Mouse (Mus musculus) liver, embryonic 14.5 days (tissue): ENCODE data around the gene Otub2. TPM values are rescaled to one million over a fixed set of nuclear protein-coding genes. Genes with fewer than 3 reads are reported as not detected.

Source experiments
- ATAC-seq: fragments of 200-750 bp; cut with Nextera tagmentation; 2 replicates; pipeline ENCODE4 v1.8.0; 2017; ENCODE audit warnings: moderate number of reproducible peaks, mild to moderate bottlenecking, moderate library complexity; ENCODE audit not compliant: insufficient read depth
- DNase-seq, 3 experiments: peaks; one replicate each; pipeline ENCODE4 v3.0.0-alpha.2; 2012 to 2013; ENCODE audit warnings: low read depth in 3 of 3, low spot score in 3 of 3
- H3K27ac ChIP-seq: fragments of 300-500 bp; sonication (generic); 2 replicates; pipeline ENCODE4 v1.5.1; 2014; ENCODE audit warnings: moderate library complexity, mild to moderate bottlenecking, control low read depth, inconsistent platforms
- H3K27me3 ChIP-seq: fragments of 300-500 bp; sonication (generic); 2 replicates; pipeline ENCODE4 v1.6.1; 2014; ENCODE audit warnings: mild to moderate bottlenecking, low read length, moderate library complexity; ENCODE audit not compliant: control insufficient read depth, insufficient read depth
- H3K36me3 ChIP-seq: fragments of 300-500 bp; sonication (generic); replicated peaks from 2 replicates; pipeline ENCODE4 v1.6.1; 2014; ENCODE audit warnings: low read depth; ENCODE audit not compliant: control insufficient read depth, insufficient read depth
- H3K4me1 ChIP-seq, 2 experiments: fragments of 200-500 bp in 1 of 2; fragments of 300-500 bp in 1 of 2; sonication (generic) in 1 of 2; replicated peaks; 2 replicates each; pipeline ENCODE4 v1.6.1; 2012 to 2014; ENCODE audit warnings: antibody characterized with exemption in 1 of 2, inconsistent platforms in 1 of 2, low read length in 1 of 2; ENCODE audit not compliant: control insufficient read depth in 2 of 2, insufficient read depth in 2 of 2
- H3K4me2 ChIP-seq: fragments of 300-500 bp; sonication (generic); 2 replicates; pipeline ENCODE4 v1.6.1; 2014; ENCODE audit warnings: low read depth, mild to moderate bottlenecking, control low read depth, moderate library complexity
- H3K4me3 ChIP-seq, 2 experiments: fragments of 200-500 bp in 1 of 2; fragments of 300-500 bp in 1 of 2; sonication (generic) in 1 of 2; 2 replicates each; pipeline ENCODE4 v1.5.1; 2012 to 2014; ENCODE audit warnings: low read depth in 2 of 2, low read length in 2 of 2, mild to moderate bottlenecking in 2 of 2, control low read depth in 1 of 2, inconsistent platforms in 1 of 2, moderate library complexity in 1 of 2; ENCODE audit not compliant: insufficient read depth in 1 of 2
- H3K9ac ChIP-seq: fragments of 300-500 bp; sonication (generic); replicated peaks from 2 replicates; pipeline ENCODE4 v1.6.1; 2014; ENCODE audit warnings: mild to moderate bottlenecking, control low read depth, moderate library complexity
- H3K9me3 ChIP-seq: fragments of 300-500 bp; sonication (generic); 2 replicates; pipeline ENCODE4 v1.6.1; 2016; ENCODE audit warnings: low read length, mixed read lengths; ENCODE audit not compliant: control insufficient read depth
- CTCF ChIP-seq: IDR thresholded peaks from 2 replicates; pipeline ENCODE4 v1.5.1; 2016; ENCODE audit warnings: antibody characterized with exemption, low read depth, control low read depth
- EP300 ChIP-seq: IDR thresholded peaks from 2 replicates; pipeline ENCODE4 v1.6.1; 2016; ENCODE audit warnings: antibody characterized with exemption, low read depth
- WGBS: fragments of 180-500 bp; shearing (Covaris S2); extraction: QIAGEN DNeasy Blood & Tissue Kit; methylation state at CpG from one replicate; pipeline ENCODE4 v1.1.7; 2014; ENCODE audit not compliant: insufficient replicate concordance; 5-methylcytosine and 5-hydroxymethylcytosine counted together
- polyA plus RNA-seq, 2 experiments: library from polyadenylated mRNA; depleted of rRNA in 1 of 2; stranded (reverse) in 1 of 2; unstranded in 1 of 2; fragments of >200 nt; fragmentation: Nextera tagmentation in 1 of 2; extraction: Ambion mirVana in 1 of 2; gene quantifications; 2 replicates each; pipeline versions ENCODE4 v1.2.1 to v1.2.3; 2012 to 2014

The Otub2 gene
- polyA plus RNA-seq, 2 experiments, result 13.3 to 20.0 TPM

- ATAC-seq (no peak), DNase-seq (no peak)
- Histone ChIP-seq H3K27ac (no peak overlapping the region), H3K27me3 (no peaks in the 10 kb centered on the region), H3K4me2 (no peak overlapping the region), H3K36me3 (no peaks in the 10 kb centered on the region), H3K9me3 (no peaks in the 10 kb centered on the region), H3K9ac (no peak overlapping the region), H3K4me1 (no peaks in the 10 kb centered on the region), H3K4me3 (no peak overlapping the region)
- no peak for TF ChIP-seq CTCF
- TF ChIP-seq EP300, result no peak
- WGBS, result 76% methylated on average over 4 of the region's 4 CpGs
Measured at GRCm38 (mm10) chr12:103356415-103356748, 32.1 kb upstream of the Otub2 start.

GRCm38 (mm10) chr12:103358216-103358615 lies 30.3 kb upstream of the Otub2 start:
- no peak for TF ChIP-seq CTCF
- Histone ChIP-seq H3K4me2 (no peak overlapping the region), H3K27ac (no peak overlapping the region), H3K4me1 (no peaks in the 10 kb centered on the region), H3K9ac (no peak overlapping the region), H3K36me3 (no peaks in the 10 kb centered on the region), H3K9me3 (no peaks in the 10 kb centered on the region), H3K4me3 (no peak overlapping the region), H3K27me3 (no peaks in the 10 kb centered on the region)
- DNase-seq (no peak), ATAC-seq (no peak)
- 64% methylated on average over 8 of the region's 8 CpGs for whole genome bisulfite sequencing

DNA sequence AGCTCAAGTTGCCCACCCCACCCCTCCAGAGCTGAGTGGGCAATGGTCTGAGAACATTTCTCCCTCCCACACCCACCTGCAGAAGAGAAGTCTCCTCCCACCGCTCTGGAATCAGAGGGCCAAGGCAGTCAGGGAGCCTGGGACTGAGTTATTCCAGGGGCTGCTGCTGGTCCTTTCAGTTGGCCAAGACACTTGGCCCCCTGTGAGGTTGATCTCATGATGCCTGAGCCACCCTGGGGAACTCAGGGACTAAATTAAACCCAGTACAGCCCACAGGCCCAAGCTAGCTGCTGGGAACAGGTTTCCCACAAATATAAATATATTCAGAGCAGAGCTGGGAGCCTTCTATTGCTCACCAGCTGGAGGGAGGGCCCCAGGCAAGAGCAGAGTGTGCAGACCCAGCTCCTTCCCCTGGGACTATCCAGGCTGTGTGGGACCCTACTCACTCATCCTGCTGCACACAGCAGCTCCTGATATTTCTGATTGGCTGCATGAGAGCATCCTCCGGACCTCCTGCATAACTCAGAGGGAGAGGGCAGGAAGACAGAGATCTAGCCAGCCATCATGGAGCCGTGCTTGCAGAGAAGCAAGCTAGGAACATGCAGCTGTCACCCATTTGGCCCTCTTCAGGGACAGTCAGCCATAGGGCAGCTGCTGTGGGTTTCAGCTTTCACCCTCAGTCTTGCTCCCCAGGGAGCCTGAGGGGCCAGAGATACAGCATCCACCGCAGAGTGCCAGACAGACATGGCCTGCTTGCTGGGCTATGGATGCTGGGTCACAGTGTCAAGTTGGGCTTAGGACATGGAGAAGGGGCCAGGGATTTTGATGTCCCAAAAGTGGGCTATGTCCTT lies 29.3 kb upstream of the Otub2 start:
- TF ChIP-seq EP300 (no peak), CTCF (no peak)
- Histone ChIP-seq H3K9me3 (no peaks in the 10 kb centered on the region), H3K4me2 (no peak overlapping the region), H3K27me3 (no peaks in the 10 kb centered on the region), H3K4me3 (no peak overlapping the region), H3K4me1 (no peaks in the 10 kb centered on the region), H3K27ac (no peak overlapping the region), H3K36me3 (no peaks in the 10 kb centered on the region), H3K9ac (no peak overlapping the region)
- DNase-seq (no peak), ATAC-seq (no peak)
- WGBS, result 52% methylated on average over 4 of the region's 4 CpGs

GRCm38 (mm10) chr12:103360812-103361211 lies 27.7 kb upstream of the Otub2 start:
- H3K9me3 ChIP-seq, result no peaks in the 10 kb centered on the region
- no peak overlapping the region for H3K9ac ChIP-seq
- H3K4me3 ChIP-seq, result no peak overlapping the region
- TF ChIP-seq EP300 (no peak), CTCF (no peak)
- H3K4me1 ChIP-seq, result no peaks in the 10 kb centered on the region
- ATAC-seq (no peak), DNase-seq (no peak)
- no peak overlapping the region for H3K27ac ChIP-seq
- H3K36me3 ChIP-seq, result no peaks in the 10 kb centered on the region
- no peaks in the 10 kb centered on the region for H3K27me3 ChIP-seq
- H3K4me2 ChIP-seq, result no peak overlapping the region
- 57% methylated on average over 8 of the region's 8 CpGs for WGBS

DNA sequence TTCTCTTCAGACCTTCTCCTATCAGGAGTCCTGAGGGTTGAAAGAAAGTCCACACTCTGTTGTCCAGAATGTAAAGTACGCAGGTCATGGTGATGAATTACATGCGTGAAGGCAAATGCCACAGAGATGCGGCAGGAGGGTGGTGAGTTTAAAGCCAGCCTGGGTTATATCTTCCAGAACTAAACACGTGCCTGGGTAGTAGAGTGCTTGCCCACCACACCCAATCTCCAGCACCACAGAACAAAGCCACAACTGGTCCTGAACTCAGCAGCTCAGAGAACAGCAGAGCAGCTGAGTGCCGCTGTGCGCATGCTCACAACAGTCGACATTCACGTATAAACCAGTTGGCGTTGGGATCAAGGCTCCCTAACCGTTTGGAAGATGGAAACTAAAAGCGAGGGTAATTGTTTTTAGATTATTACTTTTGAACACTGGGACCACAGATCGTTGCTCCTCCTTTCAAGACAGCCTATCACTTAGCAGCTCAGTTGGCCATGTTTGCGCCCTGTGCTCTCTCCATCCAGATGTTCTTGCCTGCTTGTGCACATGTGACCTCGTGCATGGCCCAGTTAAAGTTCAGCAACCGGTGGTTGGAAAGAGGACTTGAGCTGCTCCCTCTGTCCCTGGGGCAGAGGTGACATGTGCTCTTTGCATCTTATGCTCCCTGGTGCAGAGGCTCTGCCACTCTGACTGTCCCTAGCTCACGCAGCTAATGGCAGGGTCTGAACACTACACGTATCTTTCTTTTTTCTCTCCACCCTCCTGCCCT lies 26.8 kb upstream of the Otub2 start:
- H3K36me3 ChIP-seq, result no peaks in the 10 kb centered on the region
- H3K4me2 ChIP-seq, result no peak overlapping the region
- DNase-seq, result no peak
- TF ChIP-seq CTCF, result no peak
- TF ChIP-seq EP300, result no peak
- 69% methylated on average over 17 of the region's 17 CpGs for WGBS
- no peaks in the 10 kb centered on the region for H3K9me3 ChIP-seq
- no peaks in the 10 kb centered on the region for H3K27me3 ChIP-seq
- no peaks in the 10 kb centered on the region for H3K4me1 ChIP-seq
- no peak overlapping the region for H3K9ac ChIP-seq
- H3K27ac ChIP-seq, result no peak overlapping the region
- no peak for ATAC-seq
- H3K4me3 ChIP-seq, result no peak overlapping the region
